Mouse (Mus musculus): ENCODE measurements around the gene Gm7995. TPM values are rescaled to one million over a fixed set of nuclear protein-coding genes. Genes with fewer than 3 reads are reported as not detected.
"Not testable (repeated sequence)": the region's sequence is repeated elsewhere in the genome, so short reads cannot be mapped to it uniquely, and the experiment has no call there.

Gm7995 gene
- not detected in 2 replicates for polyA plus RNA-seq (2015; fragmentation: Nextera tagmentation; extraction: Ambion mirVana)

- H3K4me3 ChIP-seq; H3K36me3 ChIP-seq; ATAC-seq (ENCODE audit: low FRiP score); H3K27me3 ChIP-seq; H3K27ac ChIP-seq; H3K9ac ChIP-seq; H3K4me1 ChIP-seq (replicated peaks); H3K4me2 ChIP-seq; H3K9me3 ChIP-seq: not testable (repeated sequence)
- no CpG with 5 or more reads among the region's 1 CpGs for WGBS
Observed at GRCm38 (mm10) chr14:42309910-42310309, at the start of gene Gm7995. Gene Gm7995 (plus strand): TSS chr14:42310210.

GRCm38 (mm10) chr14:42297258-42297657, 12.8 kb upstream of the Gm7995 start, which contains the start of gene Gm9611:
Gene Gm9611 (minus strand): TSS chr14:42297358.
- not testable (repeated sequence) for H3K4me3 ChIP-seq; H3K4me2 ChIP-seq; ATAC-seq (ENCODE audit: low FRiP score); H3K4me1 ChIP-seq (replicated peaks); H3K27ac ChIP-seq; H3K27me3 ChIP-seq; H3K9ac ChIP-seq; H3K9me3 ChIP-seq; H3K36me3 ChIP-seq
- WGBS, result 82% methylated on average over 1 of the region's 3 CpGs

Small RNA genes within 50 kb of the gene (microRNA-seq; reads per million reads assigned to microRNA genes)
- not detected for gene Gm25208
- not detected for gene Gm25892

Other genes with a start within 250 kb of the Gm7995 start
- gene Gm7951, start 192.8 kb upstream of the Gm7995 start, polyA plus RNA-seq (2015; fragmentation: Nextera tagmentation; extraction: Ambion mirVana), result not detected in 2 replicates
- gene Gm17027, start 147.6 kb upstream of the Gm7995 start, polyA plus RNA-seq (2015; fragmentation: Nextera tagmentation; extraction: Ambion mirVana), result not detected in 2 replicates
- gene Gm3573, start 119.4 kb upstream of the Gm7995 start, polyA plus RNA-seq (2015; fragmentation: Nextera tagmentation; extraction: Ambion mirVana), result not detected in 2 replicates
- not detected in 2 replicates for gene Gm17026, start 50.2 kb upstream of the Gm7995 start, polyA plus RNA-seq (2015; fragmentation: Nextera tagmentation; extraction: Ambion mirVana)
- gene Gm9611, start 12.9 kb upstream of the Gm7995 start, polyA plus RNA-seq (2015; fragmentation: Nextera tagmentation; extraction: Ambion mirVana), result not detected in 2 replicates
- gene Gm8005, start 129.5 kb downstream of the Gm7995 start, polyA plus RNA-seq (2015; fragmentation: Nextera tagmentation; extraction: Ambion mirVana), result not detected in 2 replicates
- not detected in 2 replicates for gene Gm8011, start 153.7 kb downstream of the Gm7995 start, polyA plus RNA-seq (2015; fragmentation: Nextera tagmentation; extraction: Ambion mirVana)
- gene Gm8020, start 192.1 kb downstream of the Gm7995 start, polyA plus RNA-seq (2015; fragmentation: Nextera tagmentation; extraction: Ambion mirVana), result 0.12 TPM in 1 of 2 replicates, not detected in the other
- gene Gm8024, start 214.1 kb downstream of the Gm7995 start, polyA plus RNA-seq (2015; fragmentation: Nextera tagmentation; extraction: Ambion mirVana), result not detected in 2 replicates